Mouse (Mus musculus) heart, embryonic 14.5 days (tissue): ENCODE results near the gene Abcb10. TPM values are rescaled to one million over a fixed set of nuclear protein-coding genes. Genes with fewer than 3 reads are reported as not detected.

ENCODE experiments used
- microRNA counts: library from miRNA; unstranded; fragments of <30 nt; microRNA quantifications from one replicate; lab custom pipeline; 2016
- microRNA-seq: library from miRNA; unstranded; fragments of <30 nt; microRNA quantifications from one replicate; pipeline ENCODE4, GENCODE M21; 2016
- polyA plus RNA-seq: library from polyadenylated mRNA; unstranded; fragments of >200 nt; fragmentation: Nextera tagmentation; extraction: Ambion mirVana; gene quantifications from 2 replicates; pipeline ENCODE4 v1.2.1, GENCODE M21; 2014

Gene Abcb10
- polyA plus RNA-seq, 1 experiment from 2014 or later: 21.5 TPM

MicroRNAs encoded within 50 kb of the gene (microRNA counts, 519-probe panel; counts per million panel counts)
- microRNA mmu-miR-1967 (lab: Ali Mortazavi, UCI): 322 counts per million, percentile 70 among the panel's probes with 10 or more counts

Small RNA genes within 50 kb of the gene (microRNA-seq; reads per million reads assigned to microRNA genes)
- not detected for gene Mir1967

Other genes starting within 250 kb of the Abcb10 start
- 31.7 and 34.7 TPM in 2 replicates for gene Rab4a, start 177.1 kb downstream of the Abcb10 start, polyA plus RNA-seq
- gene Ccsap, start 122.9 kb downstream of the Abcb10 start, polyA plus RNA-seq: 2.9 and 3.7 TPM in 2 replicates
- gene Acta1, start 88.4 kb downstream of the Abcb10 start, polyA plus RNA-seq: 236 and 241 TPM in 2 replicates
- gene Nup133, start 33.9 kb downstream of the Abcb10 start, polyA plus RNA-seq: 24.2 and 24.9 TPM in 2 replicates
- 28.5 and 29.7 TPM in 2 replicates for gene Taf5l, start 38.3 kb upstream of the Abcb10 start, polyA plus RNA-seq
- gene Urb2, start 38.4 kb upstream of the Abcb10 start, polyA plus RNA-seq: 4.3 and 4.4 TPM in 2 replicates
- 58.5 and 60.5 TPM in 2 replicates for gene Galnt2, start 248.3 kb upstream of the Abcb10 start, polyA plus RNA-seq